Mouse (Mus musculus): ENCODE results near the gene Fosl2. TPM values are rescaled to one million over a fixed set of nuclear protein-coding genes. Genes with fewer than 3 reads are reported as not detected.
"Not testable (repeated sequence)": the region's sequence is repeated elsewhere in the genome, so short reads cannot be mapped to it uniquely, and the experiment has no call there.

Fosl2 gene
- total RNA-seq, 2 experiments from 2014 or later = 51.7 to 54.5 TPM

- no peak for DNase-seq (ENCODE audit: low spot score in 2 of 2)
Observed at GRCm38 (mm10) chr5:32177737-32178136, 42.1 kb downstream of the Fosl2 start.

- DNase-seq (ENCODE audit: low spot score in 2 of 2) = not testable (repeated sequence)
Observed at GRCm38 (mm10) chr5:32178720-32179119, 43.1 kb downstream of the Fosl2 start.

- no peak for DNase-seq (ENCODE audit: low spot score in 2 of 2)
Observed at GRCm38 (mm10) chr5:32182885-32183629, 47.5 kb downstream of the Fosl2 start.

- DNase-seq (ENCODE audit: low spot score in 2 of 2) = no peak
Observed at GRCm38 (mm10) chr5:32187717-32188116, 52.1 kb downstream of the Fosl2 start.

- DNase-seq (ENCODE audit: low spot score in 2 of 2) = no peak
Observed at GRCm38 (mm10) chr5:32191259-32191658, 55.7 kb downstream of the Fosl2 start.

GRCm38 (mm10) chr5:32192016-32192845 is 56.6 kb downstream of the Fosl2 start:
- no peak for DNase-seq (ENCODE audit: low spot score in 2 of 2)

GRCm38 (mm10) chr5:32194236-32194635 is 58.6 kb downstream of the Fosl2 start:
- DNase-seq (ENCODE audit: low spot score in 2 of 2) = no peak

GRCm38 (mm10) chr5:32195857-32196609 is 60.4 kb downstream of the Fosl2 start:
- no peak for DNase-seq (ENCODE audit: low spot score in 2 of 2)

- peak; percentile 91 to 92 for DNase-seq (ENCODE audit: low spot score in 2 of 2)
Observed at GRCm38 (mm10) chr5:32197698-32198097, 62.1 kb downstream of the Fosl2 start.

- no peak for DNase-seq (ENCODE audit: low spot score in 2 of 2)
Observed at GRCm38 (mm10) chr5:32199136-32199535, 63.5 kb downstream of the Fosl2 start.

- no peak for DNase-seq (ENCODE audit: low spot score in 2 of 2)
Observed at GRCm38 (mm10) chr5:32199594-32199993, 64.0 kb downstream of the Fosl2 start.

- no peak for DNase-seq (ENCODE audit: low spot score in 2 of 2)
Observed at GRCm38 (mm10) chr5:32204653-32205052, 69.1 kb downstream of the Fosl2 start.

GRCm38 (mm10) chr5:32206726-32207125 is 71.1 kb downstream of the Fosl2 start:
- DNase-seq (ENCODE audit: low spot score in 2 of 2) = no peak

Other genes starting within 250 kb of the Fosl2 start
- gene Plb1, start 96.9 kb downstream of the Fosl2 start, total RNA-seq (2021) = 1 to 10 TPM in 1 of 2 experiments, under 1 TPM in 1; 0.62 to 1.3 TPM

Data from layer of hippocampus, postnatal 10 days (tissue).